Mouse (Mus musculus) T-helper 2 cell (primary cell): ENCODE measurements around the gene Ccne1.

Experiments used
- in situ Hi-C: fragments of 300-600 bp; cut with MboI, MseI; formaldehyde crosslinking; loops from one replicate; pipeline ENCODE4 v1.15.1; 2025; ENCODE audit warnings: high pct_unique_total_duplicates

Ccne1 gene

GRCm38 (mm10) chr7:38094353-38094752, 13.0 kb downstream of the Ccne1 start:
- in situ Hi-C loops = no loop called here

DNA sequence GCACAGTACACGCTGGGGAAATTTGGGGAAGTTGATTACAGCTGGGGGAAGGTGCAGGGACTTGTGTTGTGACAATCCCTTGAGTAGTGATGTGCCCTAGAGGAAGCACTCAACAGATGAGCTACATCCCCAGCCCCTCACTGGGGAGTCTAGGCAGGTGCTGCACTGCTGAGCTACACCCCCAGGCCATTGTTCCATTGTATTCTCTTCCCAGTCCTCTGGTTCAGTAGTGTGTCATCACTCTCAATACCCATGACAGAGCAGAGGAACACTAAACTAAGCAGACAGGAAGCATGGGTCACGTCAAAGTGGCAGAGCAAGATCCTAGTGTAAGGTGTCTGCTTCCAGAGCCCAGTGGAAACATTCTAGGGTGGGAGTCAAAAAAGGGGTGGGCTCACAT, 14.2 kb downstream of the Ccne1 start:
- in situ Hi-C loops = no loop called here

GRCm38 (mm10) chr7:38089930-38090675, 17.2 kb downstream of the Ccne1 start:
- in situ Hi-C loops = no loop called here

DNA sequence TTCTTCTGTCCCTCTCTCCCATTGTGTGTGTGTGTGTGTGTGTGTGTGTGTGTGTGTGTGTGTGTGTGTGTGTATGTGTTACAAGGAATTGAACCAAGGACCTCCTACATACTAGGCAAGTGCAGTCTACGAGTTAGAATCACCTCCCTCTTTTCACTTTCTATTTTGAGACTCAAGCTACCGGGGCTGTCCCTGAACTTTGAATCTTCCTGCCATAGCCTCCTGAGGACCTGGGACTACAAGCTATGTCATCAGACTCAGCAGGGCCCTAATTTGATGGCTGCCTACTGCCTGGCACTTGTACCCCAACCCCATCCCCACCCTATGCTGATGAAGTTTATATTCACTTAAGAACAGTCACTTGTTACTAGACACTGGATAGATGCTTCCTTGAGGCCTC, 18.9 kb downstream of the Ccne1 start:
- in situ Hi-C loops = no loop called here

GRCm38 (mm10) chr7:38087856-38088255, 19.5 kb downstream of the Ccne1 start:
- in situ Hi-C loops = no loop called here

DNA sequence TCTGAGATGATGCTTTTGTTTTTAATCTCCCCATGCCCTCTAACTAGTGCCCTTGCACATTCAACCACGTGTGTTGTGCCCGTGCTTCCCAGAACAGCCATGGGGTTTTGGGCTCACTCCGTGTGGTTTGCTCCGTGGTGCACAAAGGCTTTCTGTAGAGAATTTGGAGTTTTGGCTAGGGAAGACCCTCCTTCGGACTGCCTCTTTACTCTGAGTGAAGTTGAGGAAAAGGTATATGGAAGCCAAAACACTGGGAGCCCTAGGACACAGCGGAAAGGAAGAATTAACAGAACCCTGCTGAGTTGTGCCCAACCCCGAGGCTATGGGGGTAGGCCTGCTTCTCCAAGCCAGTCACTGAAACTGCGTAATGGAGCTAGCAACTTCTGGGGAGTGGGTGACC, 20.9 kb downstream of the Ccne1 start:
- in situ Hi-C loops = no loop called here

- in situ Hi-C loops = no loop called here
These were observed 21.6 kb downstream of the Ccne1 start for GRCm38 (mm10) chr7:38085573-38086211.

DNA sequence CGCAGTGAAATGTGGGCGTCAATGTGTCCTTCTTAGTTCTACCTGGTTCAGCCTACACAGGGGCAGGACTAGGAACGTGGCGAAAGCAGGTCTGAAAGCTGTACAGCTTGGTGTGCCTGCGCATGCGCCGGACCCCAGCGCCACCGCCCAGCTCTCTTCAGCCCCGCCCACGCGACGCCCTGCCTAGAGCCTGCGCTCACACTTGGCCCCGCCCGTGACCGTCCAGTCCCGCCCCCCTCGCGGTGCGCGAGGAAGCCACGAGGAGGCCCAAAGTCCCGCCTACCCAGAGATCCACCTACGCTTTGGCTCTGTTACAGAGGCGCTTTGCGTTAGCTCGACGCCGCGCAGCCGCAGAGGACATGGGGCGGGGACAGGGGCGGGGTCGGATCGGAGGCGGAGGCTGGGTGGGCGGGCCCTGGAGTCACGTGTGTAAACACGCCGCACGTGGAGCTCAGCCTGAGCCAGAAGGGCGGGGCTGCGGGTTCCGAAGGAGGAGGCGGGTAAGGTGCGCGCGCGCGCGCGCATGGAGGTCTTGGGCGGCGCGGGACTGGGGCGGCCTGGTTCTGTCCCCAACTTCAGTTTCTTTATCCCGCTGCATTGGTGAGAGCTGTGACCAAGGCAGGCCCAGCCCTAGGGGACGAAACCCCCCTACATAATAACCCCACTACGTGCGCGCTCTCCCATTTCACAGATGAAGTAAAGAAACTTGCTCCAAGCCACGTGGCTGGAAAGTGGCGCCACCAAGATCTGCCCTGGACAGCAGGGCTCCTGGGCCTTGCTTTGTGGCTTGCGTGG, 22.4 kb downstream of the Ccne1 start:
- in situ Hi-C loops = no loop called here

DNA sequence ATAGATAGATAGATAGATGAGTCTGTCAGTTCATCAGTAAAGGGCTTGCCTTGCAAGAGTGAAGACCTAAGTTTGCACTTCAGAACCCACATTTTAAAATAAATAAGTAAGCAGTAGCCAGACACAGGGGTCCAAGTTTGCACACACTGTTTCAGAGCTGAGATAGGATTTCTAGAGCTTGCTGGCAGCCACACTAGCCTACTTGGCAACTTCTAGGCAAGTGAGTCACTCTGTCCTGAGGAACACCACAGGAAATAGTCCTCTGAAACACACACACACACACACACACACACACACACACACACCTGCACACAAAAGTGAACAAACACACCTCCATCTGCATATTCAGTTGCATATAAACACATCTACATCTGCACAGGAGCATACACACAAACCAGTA, 24.4 kb downstream of the Ccne1 start:
- in situ Hi-C loops = no loop called here

DNA sequence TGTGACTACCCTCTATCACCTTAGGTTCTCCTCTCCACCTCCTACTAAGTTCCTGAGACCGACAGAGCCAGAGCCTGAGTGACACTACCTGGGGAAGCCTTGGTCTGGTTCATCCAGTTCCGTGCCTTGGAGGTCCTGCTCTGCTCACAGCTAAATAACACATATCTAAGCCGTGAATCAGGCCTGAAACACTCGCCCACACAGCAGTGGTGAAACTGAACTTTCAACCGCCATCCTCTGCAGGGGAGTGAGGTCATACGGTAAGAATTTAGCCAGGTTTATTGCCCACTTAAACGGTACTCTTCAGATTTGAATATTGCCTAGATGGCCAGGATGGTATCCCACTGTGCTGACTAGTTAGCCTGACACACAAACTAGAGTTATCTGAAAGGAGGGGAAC, 30.1 kb downstream of the Ccne1 start:
- in situ Hi-C loops = no loop called here

GRCm38 (mm10) chr7:38075487-38075886, 31.8 kb downstream of the Ccne1 start:
- in situ Hi-C loops = no loop called here

GRCm38 (mm10) chr7:38074920-38075319, 32.4 kb downstream of the Ccne1 start:
- in situ Hi-C loops = no loop called here

GRCm38 (mm10) chr7:38074514-38074913, 32.8 kb downstream of the Ccne1 start:
- in situ Hi-C loops = no loop called here

- in situ Hi-C loops = no loop called here
These were observed 33.6 kb downstream of the Ccne1 start for GRCm38 (mm10) chr7:38073782-38074181.

DNA sequence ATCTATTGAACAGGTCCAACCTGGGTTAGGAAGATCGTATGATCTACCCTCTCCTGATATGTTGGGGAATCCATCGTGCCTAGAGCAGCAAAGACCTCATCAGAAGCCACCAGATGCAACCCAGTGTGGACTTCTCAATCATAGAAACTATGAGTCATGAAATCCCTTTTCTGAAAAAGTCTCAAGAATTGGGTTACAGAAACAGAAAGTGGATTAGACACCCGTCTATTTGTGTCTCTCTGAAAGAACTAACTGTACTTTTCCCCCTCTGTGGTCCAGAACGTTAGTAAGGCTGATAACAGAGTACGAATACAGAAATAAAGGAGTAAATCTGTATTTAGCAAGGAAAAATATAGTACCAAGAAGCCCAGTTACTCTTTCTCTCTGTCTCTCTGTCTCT, 36.3 kb downstream of the Ccne1 start:
- in situ Hi-C loops = no loop called here

DNA sequence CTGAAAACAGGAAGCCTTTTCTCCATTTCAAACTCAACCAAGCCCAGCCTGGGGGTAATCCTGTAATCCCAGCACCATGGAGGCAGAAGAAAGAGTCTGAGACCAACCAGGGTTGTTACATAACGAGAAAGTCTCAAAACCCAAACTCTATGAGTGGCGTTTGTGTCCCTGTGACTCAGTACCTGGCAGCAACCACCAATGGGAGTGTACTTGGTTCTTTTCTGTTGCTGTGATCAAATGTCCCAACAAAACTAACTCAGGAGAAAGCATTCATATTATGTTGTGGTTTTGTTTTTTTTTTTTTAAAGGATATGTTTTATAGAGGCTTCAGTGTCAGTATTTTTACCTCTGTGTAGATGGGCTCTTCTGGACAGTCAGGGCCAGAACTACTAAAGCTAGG, 36.7 kb downstream of the Ccne1 start:
- in situ Hi-C loops = no loop called here

- in situ Hi-C loops = loop anchor here (5.0 kb wide), 1 partner anchor 42 kb away; the partner anchor contains the start of gene Uri1
These were observed 42.9 kb downstream of the Ccne1 start for GRCm38 (mm10) chr7:38064431-38064830.

- in situ Hi-C loops = loop anchor here (5.0 kb wide), 1 partner anchor 39 kb away; the partner anchor contains the start of gene Uri1
These were observed 46.0 kb downstream of the Ccne1 start for GRCm38 (mm10) chr7:38061060-38061970.

GRCm38 (mm10) chr7:38059636-38060330, 47.6 kb downstream of the Ccne1 start:
- in situ Hi-C loops = loop anchor here (5.0 kb wide), 1 partner anchor 37 kb away; the partner anchor contains the start of gene Uri1

- in situ Hi-C loops = no loop called here
These were observed 48.2 kb downstream of the Ccne1 start for GRCm38 (mm10) chr7:38059096-38059495.

DNA sequence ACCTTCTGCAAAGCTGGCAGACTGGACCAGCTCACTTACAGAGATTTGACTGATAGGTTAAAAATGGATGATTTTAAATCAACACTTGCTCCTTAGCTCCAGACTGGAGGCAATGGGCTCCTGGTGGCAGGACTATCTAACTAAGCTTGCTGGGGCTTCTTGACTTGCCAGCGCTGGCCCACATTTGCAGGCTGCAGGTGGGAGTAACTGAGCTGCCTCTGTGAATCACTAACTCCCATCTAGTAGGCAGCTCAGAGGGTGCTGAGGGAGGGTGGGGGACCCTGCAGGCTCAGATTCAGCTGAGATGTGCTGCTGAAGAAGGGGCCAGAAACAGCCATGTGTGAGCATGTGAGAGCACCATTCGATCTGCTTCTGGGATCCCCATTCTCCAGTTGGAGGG, 51.3 kb downstream of the Ccne1 start:
- in situ Hi-C loops = no loop called here
